Mouse (Mus musculus) right cerebral cortex, postnatal 14 days (tissue): ENCODE measurements around the gene Rps10.
"Not testable (repeated sequence)": the region's sequence is repeated elsewhere in the genome, so short reads cannot be mapped to it uniquely, and the experiment has no call there.

Source experiments
- DNase-seq: peaks from one replicate; pipeline ENCODE4 v3.0.0; 2022

The Rps10 gene

DNA sequence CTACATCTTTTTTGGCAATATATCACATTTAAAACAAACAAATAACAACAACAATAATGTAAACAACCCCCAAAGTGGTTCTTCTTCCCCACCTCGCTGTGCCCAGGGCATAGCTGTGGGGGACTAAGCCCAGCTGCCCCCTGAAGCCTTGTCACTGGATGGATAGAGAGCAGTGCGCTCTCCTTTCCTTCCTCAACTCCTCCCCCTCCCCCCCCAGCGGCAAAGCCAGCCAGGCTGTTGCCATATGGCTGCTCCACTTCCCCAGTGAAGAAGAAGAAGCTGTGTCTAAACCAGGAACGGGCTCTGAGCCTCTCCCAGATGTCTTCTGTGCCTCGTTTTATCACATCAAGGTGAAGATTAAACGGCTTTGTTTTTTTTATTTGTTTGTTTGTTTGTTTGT is 6.6 kb upstream of the Rps10 start:
- DNase-seq = peak; percentile 59

- peak; percentile 83 for DNase-seq
These were observed 6.1 kb upstream of the Rps10 start for GRCm38 (mm10) chr17:27642491-27643062.

DNA sequence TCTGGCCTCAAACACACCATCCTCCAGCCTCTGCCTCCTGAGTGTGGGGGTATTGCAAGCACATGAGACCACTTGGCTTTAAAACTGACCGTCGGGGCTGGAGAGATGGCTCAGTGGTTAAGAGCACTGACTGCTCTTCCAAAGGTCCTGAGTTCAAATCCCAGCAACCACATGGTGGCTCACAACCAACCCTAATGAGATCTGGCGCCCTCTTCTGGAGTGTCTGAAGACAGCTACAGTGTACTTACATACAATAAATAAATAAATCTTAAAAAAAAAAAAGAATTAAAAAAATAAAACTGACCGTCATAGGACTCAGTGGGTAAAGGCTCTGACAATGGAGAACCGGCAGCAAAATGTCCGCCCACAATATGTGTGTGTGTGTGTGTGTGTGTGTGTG is 3.4 kb upstream of the Rps10 start:
- not testable (repeated sequence) for DNase-seq

GRCm38 (mm10) chr17:27638921-27639332 is 2.5 kb upstream of the Rps10 start:
- peak; percentile 65 for DNase-seq

DNA sequence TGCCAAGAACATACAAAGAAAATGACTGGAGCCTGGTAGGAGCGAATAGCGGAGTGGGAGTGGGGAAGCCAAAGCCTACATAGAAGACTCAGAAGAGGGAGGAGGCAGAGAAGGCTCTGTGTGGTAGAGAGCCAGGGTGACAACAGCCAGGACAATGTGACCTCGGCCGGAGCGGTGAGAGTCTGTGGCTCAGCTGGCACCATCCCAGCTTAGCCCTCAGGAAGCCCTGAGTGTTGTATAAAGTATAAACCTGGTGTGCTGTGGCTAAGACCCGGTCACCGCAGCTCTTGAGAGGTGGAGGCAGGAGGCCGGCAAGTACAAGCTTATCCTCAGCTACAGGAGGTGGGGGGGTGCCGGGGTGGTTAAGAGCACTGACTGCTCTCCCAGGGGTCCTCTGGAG is 864 bp upstream of the Rps10 start:
- DNase-seq = no peak

- not testable (repeated sequence) for DNase-seq
These were observed 930 bp downstream of the Rps10 start for GRCm38 (mm10) chr17:27635575-27635903.

DNA sequence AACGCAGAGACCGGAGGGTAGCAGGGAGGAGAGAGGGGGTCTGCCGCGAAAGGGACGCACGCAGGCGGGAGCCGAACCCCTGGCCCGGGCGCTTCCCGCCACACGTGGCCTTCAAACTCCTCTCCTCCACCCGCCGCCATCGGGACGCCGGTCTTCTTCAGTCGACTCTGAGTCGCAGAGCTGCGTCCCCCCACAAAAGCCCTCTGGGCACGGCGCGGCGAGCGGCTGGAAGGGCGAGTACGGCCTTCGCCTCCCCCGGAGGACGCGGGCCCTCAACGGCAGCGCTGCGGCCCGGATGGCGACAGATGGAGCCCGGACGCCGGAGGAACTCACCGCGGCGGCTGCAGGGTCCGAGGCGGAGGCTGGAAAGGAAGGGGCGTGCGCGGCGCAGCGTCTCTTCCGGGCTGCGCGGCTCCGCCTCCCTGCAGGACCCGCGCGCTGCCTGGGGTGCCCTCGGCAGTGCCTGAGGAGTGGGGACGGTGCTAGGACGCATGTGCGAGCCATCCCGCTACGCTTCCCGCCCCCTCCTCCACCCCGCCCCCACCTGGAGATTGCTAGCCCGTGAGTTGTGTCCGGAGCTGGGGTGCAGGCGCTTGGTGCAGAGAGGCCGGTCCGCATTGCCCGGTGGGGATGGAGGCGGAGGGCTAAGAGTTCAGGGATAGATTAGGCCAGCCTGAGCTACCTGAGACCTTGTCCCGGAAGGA is 1.4 kb downstream of the Rps10 start, which contains the start of gene RPS10-NUDT3:
Gene RPS10-NUDT3 (minus strand): TSS at position 352 of the 704 bp plus-strand sequence.
- peak; percentile 88 for DNase-seq

- DNase-seq = peak; percentile 91
These were observed 7.0 kb downstream of the Rps10 start for GRCm38 (mm10) chr17:27629249-27630020.

- DNase-seq = no peak
These were observed 8.1 kb downstream of the Rps10 start for GRCm38 (mm10) chr17:27628376-27628775.

- DNase-seq = no peak
These were observed 9.0 kb downstream of the Rps10 start for GRCm38 (mm10) chr17:27627451-27627850.

- DNase-seq = no peak
These were observed 9.8 kb downstream of the Rps10 start for GRCm38 (mm10) chr17:27626681-27627080.

DNA sequence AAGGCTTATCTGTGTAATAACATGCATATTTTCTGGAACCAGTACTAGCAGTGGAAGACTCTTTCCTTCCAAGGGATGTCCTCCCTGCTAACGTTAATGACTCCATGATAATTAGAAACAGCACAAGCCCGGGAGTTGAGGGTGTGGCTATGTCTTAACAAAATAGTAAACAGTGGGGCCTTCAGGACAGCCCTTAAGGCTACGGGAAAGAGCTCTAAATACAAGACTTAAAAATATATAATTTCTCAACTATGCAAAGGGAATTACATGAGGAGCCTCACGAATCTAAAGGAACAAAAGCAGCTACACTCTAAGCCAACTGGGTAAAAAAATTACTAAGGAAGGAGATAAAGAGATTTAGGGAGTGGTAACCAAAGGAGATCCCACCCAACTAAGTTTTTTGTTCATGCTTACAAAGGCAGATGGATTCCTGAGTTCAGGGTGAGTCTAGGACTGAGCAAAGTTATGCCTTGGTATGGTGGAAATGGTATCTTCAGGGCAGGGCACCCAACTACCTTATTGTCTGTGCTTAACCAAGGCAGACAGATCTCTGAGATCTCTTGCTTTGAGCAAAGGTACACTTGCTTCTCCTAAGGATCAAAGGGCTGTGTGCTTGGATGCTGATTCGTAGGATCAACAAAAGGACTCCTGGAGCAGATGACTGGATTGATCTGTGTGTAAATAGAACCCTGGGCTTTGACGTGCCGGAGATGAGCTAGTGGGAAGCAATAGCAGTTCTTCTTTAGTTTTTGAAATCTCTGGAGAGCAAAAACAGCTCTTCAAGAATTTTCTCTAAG is 10.8 kb downstream of the Rps10 start:
- DNase-seq = no peak

GRCm38 (mm10) chr17:27623360-27624326 is 12.8 kb downstream of the Rps10 start, which contains the start of gene Nudt3:
Gene Nudt3, minus strand, starts transcription at chr17:27623495.
- DNase-seq = peak; percentile 92

DNA sequence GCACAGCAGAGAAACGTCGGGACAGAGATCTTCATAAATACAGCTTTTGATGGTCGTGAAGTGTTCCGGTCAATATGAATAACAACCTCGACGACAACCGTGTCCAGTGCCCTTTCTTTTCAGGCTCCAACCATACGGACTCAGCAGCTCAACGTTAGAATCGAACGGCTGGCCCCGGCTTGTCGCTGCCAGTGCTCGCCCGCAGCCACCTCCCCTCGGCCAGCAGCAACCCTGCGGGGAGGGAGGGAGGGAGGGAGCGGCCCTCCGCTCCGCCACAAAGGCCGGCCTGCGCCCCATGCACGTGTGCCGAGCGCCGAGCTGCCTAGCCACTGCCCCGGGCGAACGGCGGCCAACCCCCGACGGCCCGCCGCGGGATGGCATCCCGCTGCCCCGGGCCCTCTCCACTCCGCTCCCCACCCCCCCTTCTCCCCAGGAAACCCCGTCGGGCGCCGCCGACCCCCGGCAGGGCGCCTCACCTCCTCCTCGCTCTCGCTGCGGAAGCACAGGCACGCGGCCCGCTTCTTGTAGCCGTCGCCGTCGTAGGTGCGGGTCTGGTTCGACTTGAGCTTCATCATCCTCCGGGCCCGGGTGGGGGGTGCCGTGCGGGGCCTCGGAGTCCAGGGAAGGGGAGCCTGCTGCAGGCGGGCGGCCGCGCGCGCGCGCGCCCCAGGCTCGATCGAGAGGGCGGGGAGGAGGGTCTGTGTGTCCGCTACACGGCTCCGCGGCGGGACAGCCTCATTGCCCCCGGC is 13.7 kb downstream of the Rps10 start:
- DNase-seq = peak; percentile 38

DNA sequence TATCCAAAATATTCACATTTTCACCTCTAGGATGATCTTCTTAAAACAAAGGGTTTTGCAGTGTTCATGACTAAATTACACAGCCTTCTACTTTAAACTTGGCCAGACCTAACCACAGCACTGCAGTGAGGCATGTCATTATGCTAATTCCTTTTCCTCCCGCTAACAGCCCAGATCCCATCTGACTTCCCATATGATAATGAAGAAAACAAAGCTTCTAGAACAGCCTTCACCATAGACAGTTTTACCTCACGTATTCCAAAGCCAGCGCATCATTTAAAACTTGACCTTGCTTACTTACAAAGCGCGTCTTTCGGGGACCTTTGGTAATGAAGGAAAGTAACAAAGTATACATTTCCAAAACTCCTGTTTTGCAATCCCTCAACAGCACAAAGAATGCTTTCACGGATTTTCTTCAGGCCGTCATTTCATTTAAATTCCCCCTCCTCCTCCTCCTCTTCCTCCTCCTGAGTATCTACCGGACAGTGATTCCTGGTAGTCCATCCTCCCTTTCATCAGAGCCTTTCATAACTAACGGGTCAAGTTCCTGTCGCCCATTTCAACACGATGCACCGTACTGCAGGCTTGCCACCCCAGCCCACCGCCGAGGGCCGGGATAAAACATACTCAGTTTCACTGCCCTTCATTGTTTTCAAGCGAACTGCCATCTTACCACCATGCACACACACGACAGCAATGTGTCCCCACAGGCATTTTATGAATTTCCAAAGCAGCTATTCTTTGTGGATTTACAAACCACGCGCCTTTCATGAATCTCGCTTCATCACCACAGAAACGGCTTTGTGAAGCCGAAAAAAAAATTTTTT is 14.6 kb downstream of the Rps10 start:
- DNase-seq = no peak

DNA sequence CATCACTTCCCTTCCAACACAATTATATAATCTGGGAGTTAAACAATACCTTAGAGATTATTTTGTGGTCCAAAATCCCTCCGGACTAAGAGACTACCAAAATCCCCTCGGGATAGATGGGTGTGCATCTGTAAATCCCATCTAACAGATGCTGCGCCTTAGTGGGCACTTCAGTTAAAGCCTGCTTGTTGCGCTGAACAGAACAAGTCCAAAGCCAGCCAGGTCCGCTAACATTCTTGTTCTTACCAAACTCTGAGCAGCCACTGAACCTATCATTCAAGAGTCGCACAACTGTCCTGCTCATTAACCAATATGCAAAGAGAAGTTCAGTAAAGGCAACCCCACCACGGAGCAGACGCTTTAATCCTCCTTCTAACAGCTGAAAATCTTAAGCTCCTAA is 15.3 kb downstream of the Rps10 start:
- DNase-seq = no peak

DNA sequence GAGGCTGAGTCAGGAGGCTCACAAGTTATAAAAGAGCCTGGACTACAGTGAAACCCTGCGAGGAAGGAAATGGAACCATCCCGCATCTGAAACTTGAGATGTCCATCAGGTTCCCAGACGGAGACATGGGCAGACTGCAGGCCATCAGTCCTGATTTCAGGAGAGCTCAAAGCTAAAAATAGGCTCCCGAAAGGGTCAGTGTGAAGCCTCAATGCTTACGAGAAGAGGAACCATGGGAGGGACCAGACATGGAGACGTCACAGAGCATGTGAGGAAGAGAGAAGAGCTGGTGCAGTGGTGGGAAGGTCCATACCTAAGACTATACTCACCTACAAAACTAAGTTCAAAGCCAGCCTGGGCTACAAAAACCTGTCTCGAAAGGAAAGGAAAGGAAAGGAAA is 21.1 kb downstream of the Rps10 start:
- no peak for DNase-seq

DNA sequence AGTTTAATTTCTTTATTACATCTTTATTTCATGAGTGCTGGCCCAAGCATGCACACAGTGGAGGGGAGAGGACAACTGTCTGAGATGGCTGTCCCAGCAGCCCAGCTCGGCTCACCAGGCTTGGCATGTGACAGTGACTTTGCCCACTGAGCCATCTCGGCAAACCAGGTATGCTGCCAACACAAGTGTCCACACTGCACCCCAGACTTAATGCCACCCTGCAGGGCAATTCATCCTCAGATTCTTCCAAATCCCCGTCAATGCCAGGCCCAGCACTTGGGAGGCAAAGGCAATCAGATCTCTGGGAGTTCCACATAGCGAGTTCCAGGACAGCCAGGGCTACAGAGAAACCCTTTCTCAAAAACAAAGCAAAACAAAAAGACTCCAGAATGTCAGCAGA is 23.5 kb downstream of the Rps10 start:
- DNase-seq = no peak

- DNase-seq = no peak
These were observed 24.5 kb downstream of the Rps10 start for GRCm38 (mm10) chr17:27611994-27612393.

DNA sequence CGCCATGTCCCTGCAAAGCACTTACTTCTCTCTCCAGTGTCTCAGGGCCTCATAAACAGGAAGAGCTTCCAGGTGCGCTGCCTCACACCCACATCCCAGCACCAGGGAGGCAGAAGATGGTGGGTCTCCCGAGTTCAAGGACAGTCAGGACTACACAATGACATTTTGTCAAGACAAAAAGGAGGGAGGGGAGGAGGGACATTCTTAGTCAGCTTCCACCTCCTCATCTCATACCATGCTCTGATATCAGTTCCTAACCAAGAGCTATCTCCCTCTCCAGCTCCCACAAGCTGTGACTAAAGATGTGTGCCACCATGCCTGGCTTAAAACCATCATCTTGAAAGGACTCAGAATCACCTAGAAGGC is 25.0 kb downstream of the Rps10 start:
- no peak for DNase-seq
